In genomic region chr8:61515931-61516744, GRCm38 (mm10) we compare ENCODE assay signal across 9 mouse cellular contexts. TPM values are rescaled to one million over a fixed set of nuclear protein-coding genes. Genes with fewer than 3 reads are reported as not detected.
A peak's percentile ranks its signal among the peaks of the same experiment; 100 is the strongest.
DNase-seq lines count a peak whose midpoint lies in the region; ATAC-seq and TF ChIP-seq lines count a peak whose summit lies in the region.
"Had no signal": no experiment of that assay in that cellular context is flagged by ENCODE, and none has a peak within 500 bp of the region (broad histone marks: within the 10 kb centered on the region; RNA-seq: fewer than 3 reads in every experiment).

No protein-coding gene starts in this region.

- TF ChIP-seq CTCF in cerebellum, adult 2 months (IDR thresholded peaks at IDR 0.05; ENCODE audit: borderline replicate concordance, insufficient read depth, low read depth, low read length): peak; percentile 86

- DNase-seq in NIH3T3 (ENCODE audit: low read depth): peak; percentile 87
- peak; percentile 80 to 84 for DNase-seq in cerebellum, adult 2 months
- DNase-seq in forelimb bud, embryonic 11.5 days (ENCODE audit: low read depth, low spot score): peak; percentile 85
- peak; percentile 89 to 93 for DNase-seq in layer of hippocampus, postnatal 14 days (ENCODE audit: low spot score in 2 of 2)
- peak; percentile 89 for DNase-seq in right cerebral cortex, postnatal 14 days
- peak; percentile 83 for DNase-seq in urinary bladder, postnatal 14 days (ENCODE audit: low spot score)

- TF ChIP-seq POLR2A in cerebellum, adult 2 months (IDR thresholded peaks at IDR 0.05; ENCODE audit: borderline replicate concordance, insufficient read depth, low read length): no peak

- peak overlapping the region; percentile 14 for H3K9ac ChIP-seq in hindbrain, embryonic 15.5 days
- H3K9ac ChIP-seq: lung, embryonic 15.5 days had no signal

- no peak overlapping the region for H3K27ac ChIP-seq in cerebellum, adult 2 months (ENCODE audit: insufficient read depth, low read length)
- H3K27ac ChIP-seq in hindbrain, embryonic 15.5 days (replicated peaks): peak overlapping the region; percentile 84
- H3K27ac ChIP-seq: lung, embryonic 15.5 days had no signal

- WGBS in cerebellum, adult 2 months: 22% methylated on average over 25 of the region's 25 CpGs
- 16% methylated on average over 25 of the region's 25 CpGs for whole genome bisulfite sequencing in hindbrain, embryonic 15.5 days

- H3K27me3 ChIP-seq in cerebellum, adult 2 months (ENCODE audit: control insufficient read depth, insufficient read depth, low read length): no peaks in the 10 kb centered on the region
- H3K27me3 ChIP-seq in hindbrain, embryonic 15.5 days: no peaks in the 10 kb centered on the region
- H3K27me3 ChIP-seq: lung, embryonic 15.5 days had no signal

- H3K36me3 ChIP-seq in hindbrain, embryonic 15.5 days: peaks cover 4% of the 10 kb centered on the region; the same call in 1 of the 2 replicates

- peaks cover 3% of the 10 kb centered on the region; the same call in 1 of the 2 replicates for H3K4me1 ChIP-seq in cerebellum, adult 2 months (ENCODE audit: control insufficient read depth, insufficient read depth, low read length)
- H3K4me1 ChIP-seq in hindbrain, embryonic 15.5 days (replicated peaks): peaks cover 18% of the 10 kb centered on the region
- H3K4me1 ChIP-seq: lung, embryonic 15.5 days had no signal

- peak overlapping the region; percentile 47 for H3K4me2 ChIP-seq in hindbrain, embryonic 15.5 days
- H3K4me2 ChIP-seq: lung, embryonic 15.5 days had no signal

- H3K4me3 ChIP-seq in cerebellum, adult 2 months (replicated peaks; ENCODE audit: insufficient read depth, low read depth, low read length): no peak overlapping the region
- H3K4me3 ChIP-seq in hindbrain, embryonic 15.5 days: peak overlapping the region; percentile 25
- H3K4me3 ChIP-seq: lung, embryonic 15.5 days had no signal

- peak; percentile 89 for ATAC-seq in hindbrain, embryonic 15.5 days (ENCODE audit: low FRiP score, low read depth)
- peak; percentile 76 for ATAC-seq in megakaryocyte, adult 5-6 weeks (ENCODE audit: poor library complexity, severe bottlenecking)

- H3K9me3 ChIP-seq in hindbrain, embryonic 15.5 days: no peaks in the 10 kb centered on the region
- H3K9me3 ChIP-seq: lung, embryonic 15.5 days had no signal

RNA-seq across cellular contexts. Expression of gene Cbr4, which starts 28.6 kb away (rescaled TPM):
- polyA plus RNA-seq in cerebellum, adult 2 months (2012; rRNA removed): 15.3 TPM in 2 replicates
- 17.9 and 19.3 TPM in 2 replicates for polyA plus RNA-seq in hindbrain, embryonic 15.5 days (2015; fragmentation: Nextera tagmentation; extraction: Ambion mirVana)
- 10 to 100 TPM; 23.1 to 28.3 TPM for total RNA-seq in layer of hippocampus, postnatal 14 days (2021)
- total RNA-seq in megakaryocyte, adult 5-6 weeks (2015): 11.5 and 15.1 TPM in 2 replicates
- total RNA-seq in megakaryocyte, adult 5-6 weeks (2017): 22.4 and 23.9 TPM in 2 replicates
